Mouse (Mus musculus) CH12.LX (cell line): ENCODE measurements around the gene Gls. TPM values are rescaled to one million over a fixed set of nuclear protein-coding genes. Genes with fewer than 3 reads are reported as not detected.

ENCODE experiments used
- DNase-seq: peaks from one replicate; pipeline ENCODE4 v3.0.0-alpha.2; 2013; ENCODE audit errors: extremely low read depth
- H3K27ac ChIP-seq: 2 replicates; pipeline ENCODE4 v1.5.1; 2012; ENCODE audit warnings: low read depth, mild to moderate bottlenecking, control low read depth, moderate library complexity; ENCODE audit not compliant: insufficient read depth
- H3K27me3 ChIP-seq: replicated peaks from 2 replicates; pipeline ENCODE3; 2012; ENCODE audit warnings: inconsistent platforms
- H3K36me3 ChIP-seq, 2 experiments: replicated peaks in 1 of 2; 2 replicates each; pipeline versions ENCODE3 to v1.6.1; 2012; ENCODE audit warnings: inconsistent platforms in 1 of 2, low read length in 1 of 2, mild to moderate bottlenecking in 1 of 2, mixed read lengths in 1 of 2, moderate library complexity in 1 of 2; ENCODE audit not compliant: control insufficient read depth in 1 of 2, insufficient read depth in 1 of 2
- H3K4me1 ChIP-seq, 2 experiments: 2 replicates each; pipeline ENCODE4 v1.6.1; 2012; ENCODE audit warnings: inconsistent platforms in 1 of 2, moderate library complexity in 1 of 2; ENCODE audit not compliant: insufficient read depth in 2 of 2, control insufficient read depth in 1 of 2
- H3K4me2 ChIP-seq: 2 replicates; pipeline ENCODE4 v1.6.1; 2012; ENCODE audit warnings: low read depth, mild to moderate bottlenecking, control low read depth; ENCODE audit not compliant: poor library complexity, insufficient read depth, severe bottlenecking
- H3K4me3 ChIP-seq, 3 experiments: fragments of 150-350 bp in 1 of 3; sonication (generic) in 1 of 3; replicated peaks in 1 of 3; 2 replicates each; pipeline versions ENCODE3 to v1.5.1; 2011 to 2012; ENCODE audit warnings: low read depth in 2 of 3, low read length in 2 of 3, mild to moderate bottlenecking in 2 of 3, moderate library complexity in 2 of 3, control low read depth in 1 of 3, improper control_type of control experiment in 1 of 3, inconsistent platforms in 1 of 3, mixed read lengths in 1 of 3; ENCODE audit not compliant: poor library complexity in 1 of 3
- H3K79me2 ChIP-seq: replicated peaks from 2 replicates; pipeline ENCODE4 v1.6.1; 2012; ENCODE audit warnings: mild to moderate bottlenecking, moderate library complexity; ENCODE audit not compliant: control insufficient read depth, poor library complexity, insufficient read depth, severe bottlenecking; ENCODE audit errors: extremely low read depth
- H3K9ac ChIP-seq: 2 replicates; pipeline ENCODE4 v1.6.1; 2012; ENCODE audit warnings: low read depth, mild to moderate bottlenecking, control low read depth, moderate library complexity; ENCODE audit not compliant: insufficient read depth
- H3K9me3 ChIP-seq: replicated peaks from 2 replicates; pipeline ENCODE3; 2012; ENCODE audit warnings: low read length, inconsistent platforms, mixed read lengths
- CHD1 ChIP-seq: IDR thresholded peaks from 2 replicates; pipeline ENCODE4 v1.6.1; 2012; ENCODE audit warnings: low read depth, low read length, improper control_type of control experiment, inconsistent platforms
- CTCF ChIP-seq, 2 experiments: IDR thresholded peaks in 1 of 2; conservative IDR thresholded peaks in 1 of 2; 2 replicates each; pipeline ENCODE4 v1.5.1; 2011 to 2012; ENCODE audit warnings: low read depth in 2 of 2, low read length in 2 of 2, improper control_type of control experiment in 1 of 2, inconsistent platforms in 1 of 2, mild to moderate bottlenecking in 1 of 2, moderate library complexity in 1 of 2
- E2F4 ChIP-seq: IDR thresholded peaks from 2 replicates; pipeline ENCODE4 v1.6.1; 2011; ENCODE audit warnings: low read depth, low read length, improper control_type of control experiment; ENCODE audit not compliant: insufficient replicate concordance
- ELF1 ChIP-seq: IDR thresholded peaks from 2 replicates; pipeline ENCODE4 v1.6.1; 2014; ENCODE audit warnings: low read depth, mild to moderate bottlenecking, inconsistent platforms, low read length, improper control_type of control experiment
- EP300 ChIP-seq: IDR thresholded peaks from 2 replicates; pipeline ENCODE4 v1.6.1; 2011; ENCODE audit warnings: low read length, improper control_type of control experiment
- ETS1 ChIP-seq: conservative IDR thresholded peaks from 2 replicates; pipeline ENCODE4 v1.6.1; 2012; ENCODE audit warnings: low read depth, mild to moderate bottlenecking, inconsistent platforms, low read length, improper control_type of control experiment, moderate library complexity
- HCFC1 ChIP-seq: IDR thresholded peaks from 2 replicates; pipeline ENCODE4 v1.6.1; 2012; ENCODE audit warnings: low read depth, mild to moderate bottlenecking, inconsistent platforms, low read length, improper control_type of control experiment
- IRF4 ChIP-seq: IDR thresholded peaks from 2 replicates; pipeline ENCODE4 v1.6.1; 2014; ENCODE audit warnings: low read depth, mild to moderate bottlenecking, inconsistent platforms, low read length, improper control_type of control experiment
- JUND ChIP-seq: conservative IDR thresholded peaks from 2 replicates; pipeline ENCODE4 v1.6.1; 2011; ENCODE audit warnings: low read depth, low read length, improper control_type of control experiment
- MAFK ChIP-seq: IDR thresholded peaks from 2 replicates; pipeline ENCODE4 v1.6.1; 2011; ENCODE audit warnings: low read length, improper control_type of control experiment; ENCODE audit not compliant: insufficient replicate concordance
- MAX ChIP-seq: IDR thresholded peaks from 2 replicates; pipeline ENCODE4 v1.6.1; 2011; ENCODE audit warnings: low read length, improper control_type of control experiment
- MEF2A ChIP-seq: IDR thresholded peaks from 2 replicates; pipeline ENCODE4 v1.6.1; 2014; ENCODE audit warnings: low read depth, mild to moderate bottlenecking, inconsistent platforms, low read length, improper control_type of control experiment, borderline replicate concordance
- NELFE ChIP-seq: IDR thresholded peaks from 2 replicates; pipeline ENCODE4 v1.6.1; 2011; ENCODE audit warnings: low read depth, low read length, improper control_type of control experiment
- NRF1 ChIP-seq: IDR thresholded peaks from 2 replicates; pipeline ENCODE4 v1.6.1; 2014; ENCODE audit warnings: low read depth, mild to moderate bottlenecking, inconsistent platforms, low read length, improper control_type of control experiment, moderate library complexity
- POLR2AphosphoS2 ChIP-seq: IDR thresholded peaks from 2 replicates; pipeline ENCODE4 v1.6.1; 2011; ENCODE audit warnings: low read depth, low read length, improper control_type of control experiment
- RAD21 ChIP-seq: IDR thresholded peaks from 2 replicates; pipeline ENCODE4 v1.6.1; 2011; ENCODE audit warnings: low read depth, mild to moderate bottlenecking, low read length, improper control_type of control experiment, moderate library complexity
- RCOR1 ChIP-seq: conservative IDR thresholded peaks from 2 replicates; pipeline ENCODE4 v1.6.1; 2012; ENCODE audit warnings: low read depth, mild to moderate bottlenecking, inconsistent platforms, low read length, improper control_type of control experiment
- TCF12 ChIP-seq: IDR thresholded peaks from 2 replicates; pipeline ENCODE4 v1.6.1; 2014; ENCODE audit warnings: low read depth, mild to moderate bottlenecking, inconsistent platforms, low read length, improper control_type of control experiment
- UBTF ChIP-seq: IDR thresholded peaks from 2 replicates; pipeline ENCODE4 v1.6.1; 2012; ENCODE audit warnings: low read depth, mild to moderate bottlenecking, inconsistent platforms, low read length, improper control_type of control experiment, moderate library complexity
- USF2 ChIP-seq: conservative IDR thresholded peaks from 2 replicates; pipeline ENCODE4 v1.6.1; 2011; ENCODE audit warnings: low read depth, low read length, improper control_type of control experiment
- dilution Hi-C: fragments of 300-500 bp; cut with MboI; formaldehyde crosslinking; loops from 2 replicates; pipeline ENCODE4 v1.14.3; 2020; ENCODE audit warnings: low sequenced_read_pairs; ENCODE audit not compliant: extremely low pct_unique_long_range_greater_than_20kb, extremely low pct_ligation_motif_present
- in situ Hi-C: fragments of 300-500 bp; cut with MboI; formaldehyde crosslinking; loops from 3 replicates; pipeline ENCODE4 v1.14.3; 2019; ENCODE audit warnings: low sequenced_read_pairs, low pct_ligation_motif_present, low pct_unique_long_range_greater_than_20kb, mixed read lengths
- polyA plus RNA-seq: library from polyadenylated mRNA; unstranded; fragments of >175 nt; gene quantifications from 2 replicates; pipeline ENCODE4 v1.2.1, GENCODE M21; 2012; ENCODE audit warnings: low read depth; ENCODE audit not compliant: insufficient read length
- total RNA-seq, 2 experiments: library from RNA; depleted of rRNA; stranded (reverse); fragments of 300-350 nt in 1 of 2; fragments of >200 nt in 1 of 2; gene quantifications; 2 replicates each; pipeline ENCODE4 v1.2.3; 2012 to 2014

Gene Gls
- total and polyA plus RNA-seq, 3 experiments, result 107 to 182 (median 150) TPM

- no peak for TF ChIP-seq NELFE
- TF ChIP-seq NRF1, result no peak
- TF ChIP-seq HCFC1, result no peak
- no peak for TF ChIP-seq MAX
- no peak for TF ChIP-seq JUND
- no peak for TF ChIP-seq E2F4
- no peak for TF ChIP-seq UBTF
- TF ChIP-seq POLR2AphosphoS2, result no peak
- no peak for TF ChIP-seq RAD21
- no peak for TF ChIP-seq ELF1
- no peak for TF ChIP-seq TCF12
- no peak for TF ChIP-seq USF2
- H3K27ac ChIP-seq, result no peak overlapping the region
- H3K4me1 ChIP-seq, result peaks cover 4 to 18% of the 10 kb centered on the region in 2 experiments; a peak in 3 of 4 replicates
- no peaks in the 10 kb centered on the region for H3K9me3 ChIP-seq
- dilution Hi-C loops (no loop called here), in situ Hi-C loops (no loop called here)
- no peak overlapping the region for H3K4me3 ChIP-seq
- H3K27me3 ChIP-seq, result no peaks in the 10 kb centered on the region
- no peak overlapping the region for H3K9ac ChIP-seq
- no peak for DNase-seq
- H3K4me2 ChIP-seq, result no peak overlapping the region
- H3K36me3 ChIP-seq, result no peaks in the 10 kb centered on the region
- no peaks in the 10 kb centered on the region for H3K79me2 ChIP-seq
These were observed 45.0 kb upstream of the Gls start for GRCm38 (mm10) chr1:52278073-52278472.

DNA sequence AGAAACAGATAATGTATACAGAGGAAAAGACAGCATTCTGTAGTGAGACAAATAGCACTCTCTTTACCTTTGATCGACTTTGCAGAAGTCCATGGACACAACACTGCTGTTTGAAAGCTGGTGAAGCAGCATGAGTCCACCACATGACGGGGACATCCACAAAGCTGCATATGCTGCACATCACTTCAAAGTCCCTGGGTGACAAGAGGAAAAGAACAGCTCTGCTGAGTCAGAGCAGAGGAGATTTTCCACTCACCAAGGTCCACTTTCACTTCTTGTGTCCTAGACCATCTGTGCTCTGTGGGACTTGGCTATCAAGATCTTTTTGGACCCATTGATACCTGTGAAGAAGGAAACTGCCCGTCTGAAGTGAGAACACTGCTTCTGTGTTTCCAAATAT is 41.2 kb upstream of the Gls start:
- Histone ChIP-seq H3K4me2 (peak overlapping the region; percentile 36; the same call in 1 of the 2 replicates), H3K4me3 (no peak overlapping the region), H3K36me3 (no peaks in the 10 kb centered on the region), H3K79me2 (no peaks in the 10 kb centered on the region), H3K9me3 (no peaks in the 10 kb centered on the region), H3K4me1 (peaks cover 4 to 14% of the 10 kb centered on the region in 2 experiments; a peak in 3 of 4 replicates), H3K27me3 (no peaks in the 10 kb centered on the region), H3K27ac (no peak overlapping the region), H3K9ac (no peak overlapping the region)
- TF ChIP-seq EP300, result peak; percentile 78
- TF ChIP-seq MAFK, result peak; percentile 84
- TF ChIP-seq CHD1, result no peak
- 0 out of 2 replicates have a peak, but pooled peaks have one; percentile 12 for TF ChIP-seq MEF2A
- peak; percentile 33; the same call in 1 of the 2 replicates for TF ChIP-seq TCF12
- TF ChIP-seq ETS1, result peak; percentile 49; the same call in 1 of the 2 replicates
- peak; percentile 57; the same call in 1 of the 2 replicates for TF ChIP-seq RCOR1
- peak; percentile 49; the same call in 1 of the 2 replicates for TF ChIP-seq IRF4
- no peak for TF ChIP-seq MAX
- no peak for TF ChIP-seq CTCF (conservative IDR thresholded peaks at IDR 0.05 in 1 of 2, IDR thresholded peaks at IDR 0.05 in 1 of 2; ENCODE audit: low read depth in 2 of 2, low read length in 2 of 2)
- DNase-seq, result peak; percentile 47
- dilution Hi-C loops (no loop called here), in situ Hi-C loops (no loop called here)
